Mouse (Mus musculus): ENCODE measurements around the gene Ostm1. TPM values are rescaled to one million over a fixed set of nuclear protein-coding genes. Genes with fewer than 3 reads are reported as not detected.

Gene Ostm1
- polyA plus RNA-seq, 2 experiments = 7.0 to 14.3 TPM

DNA sequence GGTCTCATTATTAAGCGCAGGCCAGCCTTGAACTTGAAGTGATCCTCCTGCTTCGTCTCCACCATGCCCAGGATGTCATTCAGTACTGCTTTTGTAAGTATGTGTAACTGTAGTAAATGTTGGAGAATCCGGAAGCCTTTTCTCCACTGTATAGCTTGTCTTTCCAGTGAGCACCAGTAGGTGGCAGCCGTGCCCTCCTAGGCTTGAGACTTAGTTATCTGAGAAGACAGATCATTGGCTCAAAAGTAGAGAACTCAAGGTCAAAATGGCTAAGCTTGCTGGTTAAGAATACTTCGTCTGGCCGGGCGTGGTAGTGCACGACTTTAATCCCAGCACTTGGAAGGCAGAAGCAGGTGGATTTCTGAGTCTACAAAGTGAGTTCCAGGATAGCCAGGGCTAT, 113.4 kb downstream of the Ostm1 start:
- no peaks in the 10 kb centered on the region for H3K9me3 ChIP-seq (ENCODE audit: control insufficient read depth, low read length)
- H3K9ac ChIP-seq (replicated peaks) = no peak overlapping the region
- no peak overlapping the region for H3K4me3 ChIP-seq (ENCODE audit: insufficient read depth in 1 of 2, low read depth in 2 of 2, low read length in 2 of 2)
- no peak overlapping the region for H3K27ac ChIP-seq
- peaks cover 9% of the 10 kb centered on the region; the same call in 1 of the 2 replicates for H3K36me3 ChIP-seq (replicated peaks; ENCODE audit: control insufficient read depth, insufficient read depth, low read depth)
- H3K4me2 ChIP-seq (ENCODE audit: low read depth) = no peak overlapping the region
- DNase-seq (ENCODE audit: low read depth in 3 of 3, low spot score in 3 of 3) (peak; percentile 38 to 54 (median 49)), ATAC-seq (ENCODE audit: insufficient read depth) (no peak)
- WGBS (ENCODE audit: insufficient replicate concordance) = 20% methylated on average over 8 of the region's 8 CpGs
- no peaks in the 10 kb centered on the region for H3K4me1 ChIP-seq (replicated peaks; ENCODE audit: control insufficient read depth in 2 of 2, insufficient read depth in 2 of 2, low read length in 1 of 2)
- H3K27me3 ChIP-seq (ENCODE audit: control insufficient read depth, insufficient read depth, low read length) = no peaks in the 10 kb centered on the region
- peak; percentile 87 for TF ChIP-seq CTCF (IDR thresholded peaks at IDR 0.05; ENCODE audit: low read depth)
- TF ChIP-seq EP300 (IDR thresholded peaks at IDR 0.05; ENCODE audit: low read depth) = no peak

DNA sequence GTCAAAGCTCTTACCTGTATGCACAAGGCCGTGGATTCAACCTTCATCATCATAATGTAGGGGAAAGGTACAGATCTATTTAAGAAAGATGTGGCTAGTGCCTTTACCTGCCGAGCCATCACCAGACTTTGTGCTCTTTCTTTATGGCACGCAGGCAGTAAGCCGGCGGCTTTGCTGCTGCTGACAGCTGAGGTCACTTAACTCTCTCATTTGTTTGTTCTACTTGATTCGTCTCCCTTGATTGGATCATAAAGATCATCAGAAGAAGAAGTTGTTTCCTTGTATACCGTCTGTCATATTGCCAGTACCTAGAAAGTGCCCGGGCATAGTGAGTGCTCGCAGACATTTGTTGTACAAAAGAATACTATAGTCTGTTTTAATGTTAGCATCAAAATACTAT, 114.8 kb downstream of the Ostm1 start:
- TF ChIP-seq EP300 (IDR thresholded peaks at IDR 0.05; ENCODE audit: low read depth) (no peak), CTCF (IDR thresholded peaks at IDR 0.05; ENCODE audit: low read depth) (no peak)
- no peak for ATAC-seq (ENCODE audit: insufficient read depth)
- H3K27ac ChIP-seq = no peak overlapping the region
- no peak for DNase-seq (ENCODE audit: low read depth in 3 of 3, low spot score in 3 of 3)
- H3K27me3 ChIP-seq (ENCODE audit: control insufficient read depth, insufficient read depth, low read length) = no peaks in the 10 kb centered on the region
- no peak overlapping the region for H3K9ac ChIP-seq (replicated peaks)
- no peak overlapping the region for H3K4me2 ChIP-seq (ENCODE audit: low read depth)
- H3K9me3 ChIP-seq (ENCODE audit: control insufficient read depth, low read length) = no peaks in the 10 kb centered on the region
- no peaks in the 10 kb centered on the region for H3K4me1 ChIP-seq (replicated peaks; ENCODE audit: control insufficient read depth in 2 of 2, insufficient read depth in 2 of 2, low read length in 1 of 2)
- no peak overlapping the region for H3K4me3 ChIP-seq (ENCODE audit: insufficient read depth in 1 of 2, low read depth in 2 of 2, low read length in 2 of 2)
- 87% methylated on average over 9 of the region's 9 CpGs for WGBS (ENCODE audit: insufficient replicate concordance)
- H3K36me3 ChIP-seq (replicated peaks; ENCODE audit: control insufficient read depth, insufficient read depth, low read depth) = peaks cover 12% of the 10 kb centered on the region; the same call in 1 of the 2 replicates

- H3K27me3 ChIP-seq (ENCODE audit: control insufficient read depth, insufficient read depth, low read length) = no peaks in the 10 kb centered on the region
- no peak for ATAC-seq (ENCODE audit: insufficient read depth)
- H3K4me1 ChIP-seq (replicated peaks; ENCODE audit: control insufficient read depth in 2 of 2, insufficient read depth in 2 of 2, low read length in 1 of 2) = no peaks in the 10 kb centered on the region
- 84% methylated on average over 8 of the region's 8 CpGs for WGBS (ENCODE audit: insufficient replicate concordance)
- H3K4me2 ChIP-seq (ENCODE audit: low read depth) = no peak overlapping the region
- no peak overlapping the region for H3K9ac ChIP-seq (replicated peaks)
- peaks cover 14% of the 10 kb centered on the region; the same call in 1 of the 2 replicates for H3K36me3 ChIP-seq (replicated peaks; ENCODE audit: control insufficient read depth, insufficient read depth, low read depth)
- DNase-seq (ENCODE audit: low read depth in 3 of 3, low spot score in 3 of 3) = no peak
- H3K4me3 ChIP-seq (ENCODE audit: insufficient read depth in 1 of 2, low read depth in 2 of 2, low read length in 2 of 2) = no peak overlapping the region
- no peak for TF ChIP-seq EP300 (IDR thresholded peaks at IDR 0.05; ENCODE audit: low read depth)
- no peak for TF ChIP-seq CTCF (IDR thresholded peaks at IDR 0.05; ENCODE audit: low read depth)
- H3K27ac ChIP-seq = no peak overlapping the region
- H3K9me3 ChIP-seq (ENCODE audit: control insufficient read depth, low read length) = no peaks in the 10 kb centered on the region
Measured at GRCm38 (mm10) chr10:42698994-42699393, 115.4 kb downstream of the Ostm1 start.

DNA sequence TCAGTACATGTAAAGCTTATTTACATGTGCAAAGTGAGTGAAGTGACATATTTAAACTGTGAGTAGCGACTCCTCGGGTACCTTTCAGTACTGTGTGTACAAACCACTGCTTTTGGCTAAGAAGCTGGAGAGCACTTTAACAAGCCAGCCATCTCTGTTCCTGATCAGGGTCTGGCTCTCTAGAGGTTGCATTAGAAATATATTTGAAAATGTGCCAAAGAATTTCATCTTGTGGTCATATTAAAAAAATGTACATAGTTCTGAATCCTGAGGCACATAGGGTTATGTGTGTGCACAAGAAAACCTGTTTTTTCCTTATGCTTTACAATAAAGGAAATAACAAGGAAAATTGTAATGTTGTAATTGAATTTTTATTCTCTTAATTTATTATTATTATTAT, 118.5 kb downstream of the Ostm1 start:
- Histone ChIP-seq H3K4me3 (ENCODE audit: insufficient read depth in 1 of 2, low read depth in 2 of 2, low read length in 2 of 2) (no peak overlapping the region), H3K4me1 (replicated peaks; ENCODE audit: control insufficient read depth in 2 of 2, insufficient read depth in 2 of 2, low read length in 1 of 2) (no peaks in the 10 kb centered on the region), H3K9me3 (ENCODE audit: control insufficient read depth, low read length) (no peaks in the 10 kb centered on the region), H3K27ac (no peak overlapping the region), H3K4me2 (ENCODE audit: low read depth) (no peak overlapping the region), H3K36me3 (replicated peaks; ENCODE audit: control insufficient read depth, insufficient read depth, low read depth) (peaks cover 14% of the 10 kb centered on the region; the same call in 1 of the 2 replicates), H3K27me3 (ENCODE audit: control insufficient read depth, insufficient read depth, low read length) (no peaks in the 10 kb centered on the region), H3K9ac (replicated peaks) (no peak overlapping the region)
- ATAC-seq (ENCODE audit: insufficient read depth) = no peak
- no peak for DNase-seq (ENCODE audit: low read depth in 3 of 3, low spot score in 3 of 3)
- TF ChIP-seq CTCF (IDR thresholded peaks at IDR 0.05; ENCODE audit: low read depth) (no peak), EP300 (IDR thresholded peaks at IDR 0.05; ENCODE audit: low read depth) (no peak)
- 87% methylated on average over 2 of the region's 2 CpGs for WGBS (ENCODE audit: insufficient replicate concordance)

DNA sequence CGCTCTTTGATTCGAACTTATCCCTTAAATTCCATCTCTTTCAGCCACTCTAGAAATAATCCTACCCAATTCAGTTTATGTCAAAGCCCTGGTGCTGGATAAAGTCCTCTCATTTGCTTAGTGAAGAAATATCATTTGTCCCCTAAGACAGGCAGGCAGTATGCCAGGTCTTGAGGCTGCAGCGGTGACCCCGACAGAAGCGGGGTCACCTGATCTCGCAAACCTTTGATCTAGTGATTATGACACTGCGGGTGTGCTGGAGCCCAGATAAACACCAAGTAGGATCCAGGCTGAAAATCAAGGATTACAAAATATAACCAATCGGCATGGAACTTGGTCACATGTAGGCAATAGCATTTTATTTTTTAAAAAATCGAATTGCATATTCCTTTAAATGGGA, 131.1 kb downstream of the Ostm1 start:
- H3K9me3 ChIP-seq (ENCODE audit: control insufficient read depth, low read length) = no peaks in the 10 kb centered on the region
- peaks cover 13% of the 10 kb centered on the region for H3K27me3 ChIP-seq (ENCODE audit: control insufficient read depth, insufficient read depth, low read length)
- no peaks in the 10 kb centered on the region for H3K36me3 ChIP-seq (replicated peaks; ENCODE audit: control insufficient read depth, insufficient read depth, low read depth)
- no peak overlapping the region for H3K4me3 ChIP-seq (ENCODE audit: insufficient read depth in 1 of 2, low read depth in 2 of 2, low read length in 2 of 2)
- ATAC-seq (ENCODE audit: insufficient read depth) (no peak), DNase-seq (ENCODE audit: low read depth in 3 of 3, low spot score in 3 of 3) (no peak)
- no peak overlapping the region for H3K9ac ChIP-seq (replicated peaks)
- H3K4me2 ChIP-seq (ENCODE audit: low read depth) = no peak overlapping the region; the same call in 1 of the 2 replicates
- WGBS (ENCODE audit: insufficient replicate concordance) = 16% methylated on average over 9 of the region's 9 CpGs
- no peaks in the 10 kb centered on the region for H3K4me1 ChIP-seq (replicated peaks; ENCODE audit: control insufficient read depth in 2 of 2, insufficient read depth in 2 of 2, low read length in 1 of 2)
- TF ChIP-seq CTCF (IDR thresholded peaks at IDR 0.05; ENCODE audit: low read depth) (no peak), EP300 (IDR thresholded peaks at IDR 0.05; ENCODE audit: low read depth) (no peak)
- H3K27ac ChIP-seq = no peak overlapping the region
